Mouse (Mus musculus) liver, adult 2 months (tissue): ENCODE results near the gene Spata25. TPM values are rescaled to one million over a fixed set of nuclear protein-coding genes. Genes with fewer than 3 reads are reported as not detected.

Experiments used
- DNase-seq: peaks from one replicate; pipeline ENCODE4 v3.0.0-alpha.2; 2011; ENCODE audit warnings: low read depth, low spot score; ENCODE audit errors: extremely low read depth
- H3K27ac ChIP-seq: fragments of 200-500 bp; replicated peaks from 2 replicates; pipeline ENCODE4 v1.5.1; 2012; ENCODE audit warnings: low read depth, mild to moderate bottlenecking, control low read depth, inconsistent platforms, low read length; ENCODE audit not compliant: insufficient read depth
- H3K27me3 ChIP-seq: fragments of 200-500 bp; 2 replicates; pipeline ENCODE4 v1.6.1; 2012; ENCODE audit warnings: mild to moderate bottlenecking, moderate library complexity, low read length, inconsistent platforms; ENCODE audit not compliant: control insufficient read depth, insufficient read depth
- H3K36me3 ChIP-seq: fragments of 200-500 bp; 2 replicates; pipeline ENCODE4 v1.6.1; 2012; ENCODE audit warnings: low read length, inconsistent platforms; ENCODE audit not compliant: control insufficient read depth, insufficient read depth
- H3K4me1 ChIP-seq: fragments of 200-500 bp; 2 replicates; pipeline ENCODE4 v1.6.1; 2011; ENCODE audit warnings: low read length; ENCODE audit not compliant: control insufficient read depth, insufficient read depth
- H3K4me3 ChIP-seq: fragments of 200-500 bp; 2 replicates; pipeline ENCODE4 v1.5.1; 2011; ENCODE audit warnings: low read depth, mild to moderate bottlenecking, control low read depth, low read length, moderate library complexity; ENCODE audit not compliant: insufficient read depth
- H3K79me2 ChIP-seq: fragments of 200-500 bp; 2 replicates; pipeline ENCODE4 v1.6.1; 2012; ENCODE audit warnings: inconsistent platforms, mild to moderate bottlenecking, low read length, moderate library complexity; ENCODE audit not compliant: control insufficient read depth, insufficient read depth
- H3K9ac ChIP-seq: fragments of 200-500 bp; 2 replicates; pipeline ENCODE4 v1.6.1; 2012; ENCODE audit warnings: low read depth, mild to moderate bottlenecking, control low read depth, inconsistent platforms, low read length
- CTCF ChIP-seq: fragments of 200-500 bp; IDR thresholded peaks from 2 replicates; pipeline ENCODE4 v1.5.1; 2011; ENCODE audit warnings: low read depth, low read length, control low read depth
- POLR2A ChIP-seq: fragments of 200-500 bp; IDR thresholded peaks from 2 replicates; pipeline ENCODE4 v1.6.1; 2011; ENCODE audit warnings: low read length, control low read depth; ENCODE audit not compliant: insufficient read depth; ENCODE audit errors: extremely low read depth
- WGBS: fragments of 180-500 bp; shearing (Covaris S2); methylation state at CpG from one replicate; pipeline ENCODE4 v1.1.7; 2018; 5-methylcytosine and 5-hydroxymethylcytosine counted together
- polyA plus RNA-seq: library from polyadenylated mRNA; depleted of rRNA; stranded (reverse); fragments of >200 nt; gene quantifications from 2 replicates; pipeline ENCODE4 v1.2.3, GENCODE M21; 2012; rRNA removed
- total RNA-seq: library from RNA; depleted of rRNA; stranded (reverse); fragments of >200 nt; gene quantifications from 2 replicates; pipeline ENCODE4 v1.2.3, GENCODE M21; 2014; rRNA removed

Gene Spata25
- total and polyA plus RNA-seq, 2 experiments, result 0.18 TPM; not detected in 1

DNA sequence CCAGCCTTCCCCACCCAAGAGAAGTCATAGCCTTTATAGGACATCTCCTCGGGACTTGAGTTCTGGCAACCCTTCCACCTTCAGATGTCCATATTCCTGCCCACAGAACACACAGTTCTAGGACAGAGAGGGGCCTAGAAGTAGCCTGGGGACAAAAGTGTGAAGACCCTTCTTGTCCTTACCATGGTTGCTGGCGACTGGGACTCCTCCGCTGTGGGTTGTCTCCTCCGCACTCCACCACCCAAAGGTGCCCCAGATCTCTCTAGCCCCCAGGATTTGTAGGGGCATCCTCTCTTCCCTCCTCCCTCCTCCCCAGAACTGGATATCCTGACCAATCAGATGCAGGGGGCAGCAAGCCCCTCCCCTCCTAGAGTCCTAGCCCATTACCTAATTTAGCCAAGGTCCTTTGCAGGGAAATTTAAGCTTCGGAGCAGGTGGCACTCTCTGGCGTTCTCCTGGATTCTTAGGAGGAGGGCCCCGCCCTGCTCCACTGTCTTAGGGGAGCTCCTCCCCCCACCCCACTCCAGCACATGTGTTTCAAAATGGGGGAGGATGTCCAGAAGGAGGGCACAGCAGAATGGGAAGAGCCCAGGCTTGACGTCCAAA is 48.8 kb downstream of the Spata25 start, which contains the start of gene Tnnc2:
TSS of gene Tnnc2 (minus strand) at position 487 of the 606 bp plus-strand sequence.
- no peak for DNase-seq
- Histone ChIP-seq H3K9ac (no peak within 1 kb of the TSS), H3K4me1 (no peaks in the 10 kb centered on the region), H3K4me3 (no peak within 1 kb of the TSS), H3K36me3 (no peaks in the 10 kb centered on the region), H3K27ac (no peak within 1 kb of the TSS), H3K27me3 (no peaks in the 10 kb centered on the region), H3K79me2 (no peaks in the 10 kb centered on the region)
- TF ChIP-seq CTCF (no peak), POLR2A (no peak)
- WGBS, result 79% methylated on average over 8 of the region's 8 CpGs

DNA sequence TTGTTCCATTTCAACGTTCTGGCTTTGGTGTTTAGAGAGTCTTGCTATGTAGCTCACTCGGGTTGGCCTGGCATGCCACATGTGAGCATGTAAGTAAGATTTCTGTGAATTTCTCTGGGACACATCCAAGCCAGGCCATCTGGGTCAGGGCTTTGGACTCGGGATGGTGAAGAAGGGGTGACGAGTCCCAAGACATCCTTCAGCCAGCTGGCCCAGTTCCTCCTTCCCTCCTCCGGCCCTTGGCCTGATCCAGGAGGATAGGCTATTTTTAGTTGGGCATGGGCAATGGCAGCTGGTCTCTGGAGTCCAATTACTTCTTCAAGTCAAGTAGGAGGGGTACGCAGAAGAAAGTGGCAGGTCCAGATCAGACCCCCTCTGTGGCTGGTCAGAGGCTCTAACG is 49.5 kb downstream of the Spata25 start:
- no peak overlapping the region for H3K27ac ChIP-seq
- 75% methylated on average over 7 of the region's 7 CpGs for WGBS
- TF ChIP-seq POLR2A (no peak), CTCF (no peak)
- no peaks in the 10 kb centered on the region for H3K27me3 ChIP-seq
- H3K4me1 ChIP-seq, result no peaks in the 10 kb centered on the region
- H3K4me3 ChIP-seq, result no peak overlapping the region
- no peaks in the 10 kb centered on the region for H3K79me2 ChIP-seq
- no peak for DNase-seq
- H3K9ac ChIP-seq, result no peak overlapping the region
- no peaks in the 10 kb centered on the region for H3K36me3 ChIP-seq

DNA sequence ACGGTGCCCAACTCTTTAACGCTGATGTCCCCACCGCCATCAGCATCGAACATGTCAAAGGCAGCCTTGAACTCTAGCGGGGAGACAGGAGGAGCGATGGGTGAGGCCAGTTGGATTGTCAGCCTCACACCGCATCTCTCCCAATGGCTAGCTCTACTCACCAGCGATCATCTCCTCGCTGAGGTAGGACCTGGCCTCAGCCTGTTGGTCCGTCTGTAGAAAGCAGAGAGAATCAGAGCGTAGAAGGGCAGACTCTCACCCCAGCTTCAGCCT is 50.4 kb downstream of the Spata25 start:
- Histone ChIP-seq H3K79me2 (no peaks in the 10 kb centered on the region), H3K9ac (no peak overlapping the region), H3K27me3 (no peaks in the 10 kb centered on the region), H3K27ac (no peak overlapping the region), H3K4me3 (no peak overlapping the region), H3K36me3 (no peaks in the 10 kb centered on the region), H3K4me1 (no peaks in the 10 kb centered on the region)
- 83% methylated on average over 11 of the region's 11 CpGs for WGBS
- DNase-seq, result no peak
- TF ChIP-seq POLR2A (no peak), CTCF (no peak)

DNA sequence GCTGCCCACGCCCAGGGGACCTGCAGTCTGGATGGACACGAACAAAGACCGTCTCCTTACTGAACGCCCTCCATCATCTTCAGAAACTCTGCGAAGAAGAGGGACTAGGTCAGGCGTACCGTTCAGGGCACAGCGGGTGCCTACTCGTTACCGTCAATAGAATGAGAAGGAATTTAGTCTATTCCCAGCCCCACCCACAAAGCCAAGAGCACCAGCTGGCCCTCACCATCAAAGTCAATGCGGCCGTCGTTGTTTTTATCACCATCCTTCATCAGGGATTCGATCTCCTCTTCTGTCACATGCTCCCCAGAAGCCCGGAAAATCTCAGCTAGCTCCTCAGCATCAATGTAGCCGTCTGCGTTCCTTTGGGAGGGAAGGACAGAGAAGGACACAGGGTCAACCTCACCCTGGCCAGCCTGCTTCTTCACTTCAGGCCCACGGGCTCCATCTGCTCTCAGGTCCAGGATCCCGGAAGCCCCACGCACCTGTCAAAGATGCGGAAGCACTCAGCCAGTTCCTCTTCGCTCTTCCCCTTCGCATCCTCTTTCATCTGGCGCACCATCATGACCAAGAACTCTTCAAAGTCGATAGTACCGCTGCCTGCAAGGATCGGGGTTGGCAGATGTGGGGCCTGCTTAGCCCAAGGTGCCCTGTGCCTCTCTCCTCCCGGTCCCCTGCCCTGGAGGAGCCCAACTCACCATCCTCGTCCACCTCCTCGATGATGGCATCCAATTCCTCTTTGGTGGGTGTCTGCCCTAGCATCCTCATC is 50.9 kb downstream of the Spata25 start:
- no peak overlapping the region for H3K27ac ChIP-seq
- H3K27me3 ChIP-seq, result no peaks in the 10 kb centered on the region
- H3K36me3 ChIP-seq, result no peaks in the 10 kb centered on the region
- no peaks in the 10 kb centered on the region for H3K79me2 ChIP-seq
- no peak overlapping the region for H3K9ac ChIP-seq
- no peaks in the 10 kb centered on the region for H3K4me1 ChIP-seq
- DNase-seq, result no peak
- H3K4me3 ChIP-seq, result no peak overlapping the region
- TF ChIP-seq POLR2A, result no peak
- WGBS, result 81% methylated on average over 30 of the region's 30 CpGs

GRCm38 (mm10) chr2:164776801-164777200 is 51.5 kb downstream of the Spata25 start:
- H3K79me2 ChIP-seq, result no peaks in the 10 kb centered on the region
- no peaks in the 10 kb centered on the region for H3K4me1 ChIP-seq
- no peak overlapping the region for H3K9ac ChIP-seq
- no peaks in the 10 kb centered on the region for H3K27me3 ChIP-seq
- DNase-seq, result no peak
- WGBS, result 69% methylated on average over 17 of the region's 17 CpGs
- no peak overlapping the region for H3K4me3 ChIP-seq
- TF ChIP-seq CTCF (no peak), POLR2A (no peak)
- no peak overlapping the region for H3K27ac ChIP-seq
- H3K36me3 ChIP-seq, result no peaks in the 10 kb centered on the region

Other genes starting within 250 kb of the Spata25 start
- gene Wfdc6a, start 243.1 kb downstream of the Spata25 start, total RNA-seq, result not detected in 2 replicates
- gene Wfdc6a, start 243.1 kb downstream of the Spata25 start, polyA plus RNA-seq, result 0.11 TPM in 1 of 2 replicates, not detected in the other
- not detected in 2 replicates for gene Eppin, start 234.9 kb downstream of the Spata25 start, total RNA-seq
- gene Eppin, start 234.9 kb downstream of the Spata25 start, polyA plus RNA-seq, result not detected in 2 replicates
- not detected in 2 replicates for gene Wfdc6b, start 215.0 kb downstream of the Spata25 start, total RNA-seq
- not detected in 2 replicates for gene Wfdc6b, start 215.0 kb downstream of the Spata25 start, polyA plus RNA-seq
- not detected in 2 replicates for gene Wfdc8, start 214.9 kb downstream of the Spata25 start, total RNA-seq
- not detected in 2 replicates for gene Wfdc8, start 214.9 kb downstream of the Spata25 start, polyA plus RNA-seq
- gene Wfdc16, start 189.7 kb downstream of the Spata25 start, total RNA-seq, result not detected in 2 replicates
- gene Wfdc16, start 189.7 kb downstream of the Spata25 start, polyA plus RNA-seq, result 0.07 TPM in 1 of 2 replicates, not detected in the other
- gene Wfdc10, start 172.5 kb downstream of the Spata25 start, total RNA-seq, result not detected in 2 replicates
- not detected in 2 replicates for gene Wfdc10, start 172.5 kb downstream of the Spata25 start, polyA plus RNA-seq
- not detected in 2 replicates for gene Wfdc9, start 172.0 kb downstream of the Spata25 start, total RNA-seq
- not detected in 2 replicates for gene Wfdc9, start 172.0 kb downstream of the Spata25 start, polyA plus RNA-seq
- gene Wfdc11, start 154.4 kb downstream of the Spata25 start, total RNA-seq, result not detected in 2 replicates
- gene Wfdc11, start 154.4 kb downstream of the Spata25 start, polyA plus RNA-seq, result not detected in 2 replicates
- not detected in 2 replicates for gene Wfdc13, start 143.4 kb downstream of the Spata25 start, total RNA-seq
- not detected in 2 replicates for gene Wfdc13, start 143.4 kb downstream of the Spata25 start, polyA plus RNA-seq
- not detected in 2 replicates for gene Spint4, start 130.0 kb downstream of the Spata25 start, total RNA-seq
- not detected in 2 replicates for gene Spint4, start 130.0 kb downstream of the Spata25 start, polyA plus RNA-seq
- gene Spint5, start 113.2 kb downstream of the Spata25 start, total RNA-seq, result not detected in 2 replicates
- gene Spint5, start 113.2 kb downstream of the Spata25 start, polyA plus RNA-seq, result not detected in 2 replicates
- 0.09 and 0.81 TPM in 2 replicates for gene Wfdc3, start 82.6 kb downstream of the Spata25 start, total RNA-seq
- gene Wfdc3, start 82.6 kb downstream of the Spata25 start, polyA plus RNA-seq, result 0.07 and 0.21 TPM in 2 replicates
- 11.8 and 12.9 TPM in 2 replicates for gene Dnttip1, start 82.6 kb downstream of the Spata25 start, total RNA-seq
- gene Dnttip1, start 82.6 kb downstream of the Spata25 start, polyA plus RNA-seq, result 11.9 and 17.6 TPM in 2 replicates
- 0.18 and 1.9 TPM in 2 replicates for gene Ube2c, start 58.6 kb downstream of the Spata25 start, total RNA-seq
- gene Ube2c, start 58.6 kb downstream of the Spata25 start, polyA plus RNA-seq, result 1.2 and 1.5 TPM in 2 replicates
- gene Tnnc2, start 48.6 kb downstream of the Spata25 start, total RNA-seq, result 6.1 TPM in 1 of 2 replicates, not detected in the other
- gene Tnnc2, start 48.6 kb downstream of the Spata25 start, polyA plus RNA-seq, result not detected in 2 replicates
- 10.8 and 12.6 TPM in 2 replicates for gene Snx21, start 42.7 kb downstream of the Spata25 start, total RNA-seq
- 14.4 and 14.6 TPM in 2 replicates for gene Snx21, start 42.7 kb downstream of the Spata25 start, polyA plus RNA-seq
- gene Acot8, start 23.7 kb downstream of the Spata25 start, total RNA-seq, result 19.4 and 25.8 TPM in 2 replicates
- gene Acot8, start 23.7 kb downstream of the Spata25 start, polyA plus RNA-seq, result 46.1 and 53.2 TPM in 2 replicates
- 0.83 and 1.1 TPM in 2 replicates for gene Zswim3, start 23.4 kb downstream of the Spata25 start, total RNA-seq
- 0.73 and 0.82 TPM in 2 replicates for gene Zswim3, start 23.4 kb downstream of the Spata25 start, polyA plus RNA-seq
- gene Zswim1, start 5.9 kb downstream of the Spata25 start, total RNA-seq, result 0.55 and 0.81 TPM in 2 replicates
- 3.2 and 4.4 TPM in 2 replicates for gene Zswim1, start 5.9 kb downstream of the Spata25 start, polyA plus RNA-seq
- gene Ctsa, start 4.3 kb upstream of the Spata25 start, total RNA-seq, result 112 and 135 TPM in 2 replicates
- gene Ctsa, start 4.3 kb upstream of the Spata25 start, polyA plus RNA-seq, result 164 and 279 TPM in 2 replicates
- gene Neurl2, start 4.9 kb upstream of the Spata25 start, total RNA-seq, result 1.6 and 2.3 TPM in 2 replicates
- 4.5 and 5.6 TPM in 2 replicates for gene Neurl2, start 4.9 kb upstream of the Spata25 start, polyA plus RNA-seq
- gene Pltp, start 29.2 kb upstream of the Spata25 start, total RNA-seq, result 21.7 and 22.1 TPM in 2 replicates
- 49.7 and 92.8 TPM in 2 replicates for gene Pltp, start 29.2 kb upstream of the Spata25 start, polyA plus RNA-seq
- 9.1 and 12.9 TPM in 2 replicates for gene Pcif1, start 50.8 kb upstream of the Spata25 start, total RNA-seq
- 20.2 and 21.3 TPM in 2 replicates for gene Pcif1, start 50.8 kb upstream of the Spata25 start, polyA plus RNA-seq
- 2.4 and 4.0 TPM in 2 replicates for gene Zfp335, start 83.2 kb upstream of the Spata25 start, total RNA-seq
- gene Zfp335, start 83.2 kb upstream of the Spata25 start, polyA plus RNA-seq, result 13.5 and 18.9 TPM in 2 replicates
- gene Mmp9, start 112.2 kb upstream of the Spata25 start, total RNA-seq, result 0.20 and 0.65 TPM in 2 replicates
- 0.55 and 0.70 TPM in 2 replicates for gene Mmp9, start 112.2 kb upstream of the Spata25 start, polyA plus RNA-seq
- 0.46 and 0.54 TPM in 2 replicates for gene Slc12a5, start 132.3 kb upstream of the Spata25 start, total RNA-seq
- 0.85 and 1.1 TPM in 2 replicates for gene Slc12a5, start 132.3 kb upstream of the Spata25 start, polyA plus RNA-seq
- gene Ncoa5, start 206.3 kb upstream of the Spata25 start, total RNA-seq, result 4.3 and 6.8 TPM in 2 replicates
- 9.2 and 11.5 TPM in 2 replicates for gene Ncoa5, start 206.3 kb upstream of the Spata25 start, polyA plus RNA-seq
- 0.74 and 1.7 TPM in 2 replicates for gene Cd40, start 227.1 kb upstream of the Spata25 start, total RNA-seq
- gene Cd40, start 227.1 kb upstream of the Spata25 start, polyA plus RNA-seq, result 0.37 and 1.0 TPM in 2 replicates